ENCODE assay signal across 8 mouse cellular contexts in genomic region chr14:101640153-101640843, GRCm38 (mm10). TPM values are rescaled to one million over a fixed set of nuclear protein-coding genes. Genes with fewer than 3 reads are reported as not detected.
DNase-seq lines count a peak whose midpoint lies in the region; ATAC-seq and TF ChIP-seq lines count a peak whose summit lies in the region.

Gene Commd6, minus strand, starts transcription at chr14:101640686.

- 0 out of 2 replicates have a peak, but pooled peaks have one; percentile 60 for TF ChIP-seq POLR2A in olfactory bulb, adult 2 months (IDR thresholded peaks at IDR 0.05; ENCODE audit: insufficient read depth, low read depth, low read length)
- TF ChIP-seq POLR2A in thymus, adult 2 months (IDR thresholded peaks at IDR 0.05; ENCODE audit: control insufficient read depth, extremely low read depth, insufficient read depth, low read length, poor library complexity) = peak; percentile 64; the same call in 1 of the 2 replicates

- peak within 1 kb of the TSS; percentile 97 to 100 for H3K4me3 ChIP-seq in ES-E14 (ENCODE audit: insufficient read depth in 1 of 2, low read depth in 1 of 2, low read length in 2 of 2, poor library complexity in 1 of 2, severe bottlenecking in 1 of 2)
- H3K4me3 ChIP-seq in forebrain, embryonic 16.5 days (replicated peaks; ENCODE audit: low read length) = peak within 1 kb of the TSS; percentile 85
- H3K4me3 ChIP-seq in layer of hippocampus, adult 2 months = peak within 1 kb of the TSS; percentile 74
- peak within 1 kb of the TSS; percentile 80 for H3K4me3 ChIP-seq in lung, embryonic 14.5 days (ENCODE audit: low read depth, low read length)
- peak within 1 kb of the TSS; percentile 62 for H3K4me3 ChIP-seq in olfactory bulb, adult 2 months (ENCODE audit: insufficient read depth, low read depth, low read length)
- peak within 1 kb of the TSS; percentile 99 for H3K4me3 ChIP-seq in thymus, adult 2 months (ENCODE audit: control insufficient read depth, insufficient read depth, low read length)

- peak; percentile 88 for DNase-seq in ES-E14 (ENCODE audit: low read depth, low spot score)
- DNase-seq in cerebellum, adult 11-12 months = peak; percentile 94
- peak; percentile 87 to 91 for DNase-seq in heart, postnatal 36 days
- DNase-seq in layer of hippocampus, adult 2 months (ENCODE audit: low spot score in 2 of 2) = peak; percentile 88 to 91
- DNase-seq in lung, embryonic 14.5 days = peak; percentile 96
- DNase-seq in thymus, adult 2 months = peak; percentile 87

- H3K4me2 ChIP-seq in forebrain, embryonic 16.5 days (ENCODE audit: low read length) = peak within 1 kb of the TSS; percentile 83
- H3K4me2 ChIP-seq in lung, embryonic 14.5 days = peak within 1 kb of the TSS; percentile 90

- in situ Hi-C loops in ES-E14 (cut with MboI; ENCODE audit: low sequenced_read_pairs in 2 of 2, unreplicated experiment in 2 of 2) = no loop called here

- TF ChIP-seq CTCF in layer of hippocampus, adult 2 months (conservative IDR thresholded peaks at IDR 0.05) = peak; percentile 21; the same call in 1 of the 2 replicates
- TF ChIP-seq CTCF in lung, embryonic 14.5 days (IDR thresholded peaks at IDR 0.05; ENCODE audit: low read depth) = no peak
- no peak for TF ChIP-seq CTCF in olfactory bulb, adult 2 months (IDR thresholded peaks at IDR 0.05; ENCODE audit: insufficient read depth, low read depth, low read length)
- TF ChIP-seq CTCF in thymus, adult 2 months (IDR thresholded peaks at IDR 0.05; ENCODE audit: borderline replicate concordance, control insufficient read depth, extremely low read depth, insufficient read depth, low read length, poor library complexity) = 0 out of 2 replicates have a peak, but pooled peaks have one; percentile 6

- WGBS in forebrain, embryonic 16.5 days = under 1% methylated on average over 39 of the region's 39 CpGs
- WGBS in lung, embryonic 14.5 days = under 1% methylated on average over 39 of the region's 39 CpGs
- WGBS in olfactory bulb, adult 2 months = under 1% methylated on average over 39 of the region's 39 CpGs
- under 1% methylated on average over 39 of the region's 39 CpGs for WGBS in thymus, adult 2 months

- peak within 1 kb of the TSS; percentile 97 for H3K9ac ChIP-seq in ES-E14 (ENCODE audit: insufficient read depth, low read depth, low read length, poor library complexity, severe bottlenecking)
- H3K9ac ChIP-seq in forebrain, embryonic 16.5 days (replicated peaks; ENCODE audit: low read depth, low read length) = peak within 1 kb of the TSS; percentile 93
- peak within 1 kb of the TSS; percentile 74 for H3K9ac ChIP-seq in lung, embryonic 14.5 days

- no peaks in the 10 kb centered on the region for H3K36me3 ChIP-seq in ES-E14 (ENCODE audit: control insufficient read depth, insufficient read depth, low read length, poor library complexity, severe bottlenecking)
- no peaks in the 10 kb centered on the region for H3K36me3 ChIP-seq in forebrain, embryonic 16.5 days (ENCODE audit: control insufficient read depth, insufficient read depth)
- H3K36me3 ChIP-seq in lung, embryonic 14.5 days (ENCODE audit: insufficient read depth) = peaks cover 4% of the 10 kb centered on the region; the same call in 1 of the 2 replicates
- no peaks in the 10 kb centered on the region; the same call in 1 of the 2 replicates for H3K36me3 ChIP-seq in thymus, adult 2 months (ENCODE audit: control insufficient read depth, insufficient read depth, low read length)

- H3K27me3 ChIP-seq in forebrain, embryonic 16.5 days (replicated peaks; ENCODE audit: control insufficient read depth, insufficient read depth, low read length) = no peaks in the 10 kb centered on the region
- no peaks in the 10 kb centered on the region for H3K27me3 ChIP-seq in lung, embryonic 14.5 days (ENCODE audit: insufficient read depth, low read length)
- H3K27me3 ChIP-seq in thymus, adult 2 months (ENCODE audit: control insufficient read depth, insufficient read depth, low read length) = no peaks in the 10 kb centered on the region

- H3K4me1 ChIP-seq in ES-E14 (ENCODE audit: control insufficient read depth in 2 of 2, insufficient read depth in 2 of 2, low read length in 2 of 2, poor library complexity in 1 of 2) = no peaks in the 10 kb centered on the region; a peak in 1 of 4 replicates
- peaks cover 5% of the 10 kb centered on the region for H3K4me1 ChIP-seq in forebrain, embryonic 16.5 days (replicated peaks; ENCODE audit: control insufficient read depth, insufficient read depth, low read length)
- peaks cover 5% of the 10 kb centered on the region; the same call in 1 of the 2 replicates for H3K4me1 ChIP-seq in lung, embryonic 14.5 days (ENCODE audit: insufficient read depth)
- H3K4me1 ChIP-seq in olfactory bulb, adult 2 months (ENCODE audit: control insufficient read depth, insufficient read depth, low read length) = no peaks in the 10 kb centered on the region
- peaks cover 7% of the 10 kb centered on the region for H3K4me1 ChIP-seq in thymus, adult 2 months (replicated peaks; ENCODE audit: control insufficient read depth, insufficient read depth, low read length)

- H3K9me3 ChIP-seq in ES-E14 (ENCODE audit: control insufficient read depth, insufficient read depth, low read depth, low read length) = no peaks in the 10 kb centered on the region
- H3K9me3 ChIP-seq in forebrain, embryonic 16.5 days (ENCODE audit: control insufficient read depth, low read length) = no peaks in the 10 kb centered on the region
- no peaks in the 10 kb centered on the region for H3K9me3 ChIP-seq in lung, embryonic 14.5 days (ENCODE audit: low read depth, low read length)

- peak; percentile 99 for ATAC-seq in forebrain, embryonic 16.5 days
- peak; percentile 99 for ATAC-seq in lung, embryonic 14.5 days (ENCODE audit: insufficient read depth)

- H3K27ac ChIP-seq in ES-E14 (ENCODE audit: insufficient read depth, low read depth, low read length, poor library complexity, severe bottlenecking) = peak within 1 kb of the TSS; percentile 15; the same call in 1 of the 2 replicates
- H3K27ac ChIP-seq in forebrain, embryonic 16.5 days (ENCODE audit: low read length) = peak within 1 kb of the TSS; percentile 70
- H3K27ac ChIP-seq in layer of hippocampus, adult 2 months = peak within 1 kb of the TSS; percentile 92
- H3K27ac ChIP-seq in lung, embryonic 14.5 days (ENCODE audit: low read depth) = peak within 1 kb of the TSS; percentile 84
- peak within 1 kb of the TSS; percentile 82 for H3K27ac ChIP-seq in olfactory bulb, adult 2 months (ENCODE audit: insufficient read depth, low read depth, low read length)
- peak within 1 kb of the TSS; percentile 81 for H3K27ac ChIP-seq in thymus, adult 2 months (ENCODE audit: control insufficient read depth, insufficient read depth, low read length)

- intact Hi-C loops in heart, postnatal 36 days (cut with DNase I) = no loop called here

TF ChIP-seq in ES-E14, 5 proteins besides CTCF, POLR2A, EP300 and RAD21:
- TF ChIP-seq MAFK (IDR thresholded peaks at IDR 0.05; ENCODE audit: insufficient read depth, low read depth, low read length) = no peak
- TF ChIP-seq HCFC1 (IDR thresholded peaks at IDR 0.05; ENCODE audit: borderline replicate concordance, insufficient read depth, low read length) = no peak; the same call in 1 of the 2 replicates
- no peak for TF ChIP-seq ZC3H11A (IDR thresholded peaks at IDR 0.05; ENCODE audit: borderline replicate concordance, low read depth, low read length)

RNA-seq across cellular contexts. Expression of gene Commd6, which starts in this region (rescaled TPM):
- 19.1 and 25.7 TPM in 2 replicates for total RNA-seq in ES-E14 (2012; rRNA removed)
- 94.6 and 96.8 TPM in 2 replicates for polyA plus RNA-seq in forebrain, embryonic 16.5 days (2015; fragmentation: Nextera tagmentation; extraction: Ambion mirVana)
- total RNA-seq in heart, postnatal 36 days (2021) = 10 to 100 TPM; 28.9 to 31.5 TPM
- total RNA-seq in layer of hippocampus, adult 2 months (2021) = 10 to 100 TPM; 53.4 to 56.3 TPM
- polyA plus RNA-seq in lung, embryonic 14.5 days (2014; fragmentation: Nextera tagmentation; extraction: Ambion mirVana) = 75.3 and 88.6 TPM in 2 replicates
- polyA plus RNA-seq in olfactory bulb, adult 2 months (2012; ENCODE audit: insufficient read depth, insufficient read length, low replicate concordance, missing spikeins) = not detected in 2 replicates
- polyA plus RNA-seq in thymus, adult 2 months (2012; rRNA removed) = 27.2 and 29.0 TPM in 2 replicates

Comparison
In these comparisons a context has a peak if more than half of its experiments do, and no peak if none do; other contexts are left out.
1. Peak in every context shown above with its lines: DNase-seq, ATAC-seq, H3K4me3 ChIP-seq and H3K27ac ChIP-seq.
2. RNA of gene Commd6 (polyA plus RNA-seq): 94.6 to 96.8 TPM in forebrain, embryonic 16.5 days, 75.3 to 88.6 TPM in lung, embryonic 14.5 days and 27.2 to 29.0 TPM in thymus, adult 2 months; not detected in olfactory bulb, adult 2 months; every median in the first group is over 10 times any median in the second.
3. H3K27ac ChIP-seq: peak in every context shown above with its lines; median percentile 92 in layer of hippocampus, adult 2 months; 84 in lung, embryonic 14.5 days; 82 in olfactory bulb, adult 2 months; 81 in thymus, adult 2 months; 70 in forebrain, embryonic 16.5 days; 15 in ES-E14.
4. CTCF ChIP-seq: peak in layer of hippocampus, adult 2 months (single experiment) and thymus, adult 2 months (single experiment); none in lung, embryonic 14.5 days (single experiment) and olfactory bulb, adult 2 months (single experiment).